Mouse (Mus musculus): ENCODE measurements around the gene Cyb561d2.

Gene Cyb561d2

GRCm38 (mm10) chr9:107521711-107522399 is 20.1 kb downstream of the Cyb561d2 start:
- DNase-seq (ENCODE audit: low read depth): no peak

DNA sequence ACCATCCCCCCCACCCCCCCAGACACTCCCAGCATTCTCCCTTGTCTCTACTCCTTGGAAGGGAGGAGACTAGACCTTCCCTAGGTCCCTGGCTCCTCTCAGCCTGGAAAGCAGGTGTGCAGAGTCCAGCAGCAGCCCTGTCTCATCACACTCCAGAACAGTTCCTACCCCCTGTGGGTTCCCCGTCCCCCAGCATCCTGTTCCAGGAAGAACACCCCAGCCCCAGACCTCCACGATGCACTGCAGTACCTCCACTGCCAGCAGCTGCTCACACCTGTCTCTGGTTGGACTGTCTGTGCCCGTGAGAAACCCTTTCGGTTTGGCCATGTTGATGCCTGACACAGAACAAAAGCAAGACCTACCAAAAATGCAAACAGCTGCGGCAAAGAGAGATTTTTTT is 20.8 kb downstream of the Cyb561d2 start:
- DNase-seq (ENCODE audit: low read depth): no peak

GRCm38 (mm10) chr9:107520331-107520730 is 21.7 kb downstream of the Cyb561d2 start:
- DNase-seq (ENCODE audit: low read depth): no peak

GRCm38 (mm10) chr9:107514303-107514955 is 27.6 kb downstream of the Cyb561d2 start:
- peak; percentile 25 for DNase-seq (ENCODE audit: low read depth)

DNA sequence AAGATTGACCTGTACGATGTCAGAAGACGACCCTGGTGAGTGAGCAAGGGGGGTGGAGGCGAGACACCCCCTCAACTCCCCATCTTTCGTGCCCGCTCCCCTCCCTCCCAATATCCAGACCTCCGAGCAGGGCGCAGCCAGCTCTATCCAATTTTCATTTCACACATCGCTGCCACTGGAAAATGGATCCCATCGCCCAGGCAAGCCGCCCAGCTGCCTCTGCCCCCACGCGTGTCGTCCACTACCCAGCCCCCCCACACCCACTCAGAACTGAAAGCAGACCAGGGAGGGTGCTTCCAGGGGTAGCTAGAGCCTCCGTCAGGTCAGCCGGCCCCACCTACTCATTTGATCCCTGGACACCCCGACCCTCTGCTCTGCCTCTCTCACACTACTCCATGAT is 29.7 kb downstream of the Cyb561d2 start:
- no peak for DNase-seq (ENCODE audit: low read depth)

DNA sequence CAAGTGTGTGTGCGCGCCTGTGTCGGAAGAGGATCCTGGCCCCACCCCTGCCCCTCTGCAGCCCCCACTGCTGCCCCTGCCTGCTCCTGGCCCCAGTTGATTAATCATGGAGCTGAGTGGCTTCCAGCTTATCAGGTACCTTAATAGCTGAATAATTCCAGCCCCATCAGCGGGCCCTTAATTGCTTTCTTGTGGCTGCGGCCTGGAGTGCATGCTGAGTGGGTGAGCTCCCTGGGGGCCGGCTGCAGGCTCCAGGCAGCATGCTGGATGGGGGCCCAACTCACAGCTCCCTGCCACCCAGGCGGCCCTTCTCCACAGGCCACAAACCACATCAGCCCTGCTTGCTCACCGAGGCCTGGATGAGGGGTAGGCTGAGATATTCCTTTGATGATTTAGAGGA is 30.6 kb downstream of the Cyb561d2 start:
- no peak for DNase-seq (ENCODE audit: low read depth)

DNA sequence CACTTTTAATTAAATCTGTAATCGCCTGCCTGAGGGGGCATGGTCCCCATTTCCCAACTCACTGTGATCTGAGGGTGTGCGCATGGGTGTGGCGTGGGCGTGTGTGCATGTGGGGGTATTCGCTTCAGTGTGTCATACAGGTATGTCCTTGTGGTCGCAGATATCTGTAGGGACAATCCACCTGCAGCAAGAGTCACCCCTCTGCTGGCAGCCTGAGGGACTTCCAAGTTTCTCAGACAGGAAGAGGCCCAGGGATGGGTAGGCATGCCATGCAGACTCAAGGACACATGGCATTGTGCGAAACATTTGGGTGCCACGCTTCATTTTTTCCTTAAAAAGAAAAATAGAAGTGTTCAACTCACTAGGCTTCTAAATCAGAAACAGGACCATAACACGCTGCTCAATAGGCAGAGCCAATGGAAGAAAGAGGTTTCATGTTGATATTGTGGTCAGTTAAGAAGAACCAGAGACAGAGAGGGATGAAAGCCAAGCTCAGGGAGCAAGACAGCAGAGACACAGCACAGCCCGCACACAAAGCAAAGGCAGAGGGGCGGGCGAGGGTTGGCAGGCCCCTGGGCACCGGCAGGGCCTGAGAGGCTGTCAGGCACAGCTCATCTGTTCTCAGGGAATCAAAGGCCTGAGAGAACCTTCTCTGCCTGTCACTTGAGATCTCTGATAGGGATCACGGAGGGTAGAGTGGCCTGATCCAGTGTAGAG is 31.5 kb downstream of the Cyb561d2 start:
- DNase-seq (ENCODE audit: low read depth): no peak

- DNase-seq (ENCODE audit: low read depth): no peak
Measured at GRCm38 (mm10) chr9:107508266-107508665, 33.7 kb downstream of the Cyb561d2 start.

DNA sequence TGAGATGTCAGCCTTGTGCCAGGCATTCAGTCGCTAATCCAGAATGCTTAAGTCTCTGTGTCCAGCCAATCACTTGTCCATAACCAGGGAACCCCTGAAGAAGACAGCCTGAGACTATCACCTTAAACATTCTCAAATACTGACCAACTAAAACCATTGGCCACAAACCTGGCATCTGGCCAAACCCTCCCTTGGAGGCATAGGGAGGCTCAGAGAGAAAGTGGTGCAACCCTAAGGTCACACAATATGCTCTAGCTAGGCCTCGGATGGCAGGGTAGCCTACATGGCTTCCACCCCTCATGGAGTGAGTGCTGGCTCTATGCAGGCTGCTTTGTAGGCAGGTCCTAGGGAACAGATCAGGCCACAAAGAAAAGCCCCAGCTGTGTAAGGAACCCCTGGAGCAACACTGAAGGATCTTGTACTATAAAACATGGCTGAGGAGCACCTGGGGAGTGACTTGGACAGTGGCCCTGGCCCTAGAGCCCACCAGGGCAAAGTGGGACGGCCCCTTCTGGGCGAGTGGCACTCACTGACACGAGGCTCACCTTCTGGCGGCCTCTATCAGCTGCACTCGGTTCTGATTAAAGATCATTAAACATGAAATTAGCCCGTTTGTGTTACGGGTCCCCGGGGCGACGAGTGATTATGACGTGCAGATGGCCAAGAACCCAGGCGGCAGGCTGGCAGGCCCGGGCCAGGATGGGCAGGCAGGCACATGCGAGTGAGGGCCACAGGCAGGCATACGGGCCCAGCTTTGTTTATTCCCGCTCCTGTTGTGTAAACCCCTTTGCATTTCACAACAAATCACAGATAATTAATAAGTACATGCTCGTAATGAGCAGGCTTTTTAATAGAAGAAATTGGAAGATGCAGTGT is 37.1 kb downstream of the Cyb561d2 start:
- DNase-seq (ENCODE audit: low read depth): no peak

DNA sequence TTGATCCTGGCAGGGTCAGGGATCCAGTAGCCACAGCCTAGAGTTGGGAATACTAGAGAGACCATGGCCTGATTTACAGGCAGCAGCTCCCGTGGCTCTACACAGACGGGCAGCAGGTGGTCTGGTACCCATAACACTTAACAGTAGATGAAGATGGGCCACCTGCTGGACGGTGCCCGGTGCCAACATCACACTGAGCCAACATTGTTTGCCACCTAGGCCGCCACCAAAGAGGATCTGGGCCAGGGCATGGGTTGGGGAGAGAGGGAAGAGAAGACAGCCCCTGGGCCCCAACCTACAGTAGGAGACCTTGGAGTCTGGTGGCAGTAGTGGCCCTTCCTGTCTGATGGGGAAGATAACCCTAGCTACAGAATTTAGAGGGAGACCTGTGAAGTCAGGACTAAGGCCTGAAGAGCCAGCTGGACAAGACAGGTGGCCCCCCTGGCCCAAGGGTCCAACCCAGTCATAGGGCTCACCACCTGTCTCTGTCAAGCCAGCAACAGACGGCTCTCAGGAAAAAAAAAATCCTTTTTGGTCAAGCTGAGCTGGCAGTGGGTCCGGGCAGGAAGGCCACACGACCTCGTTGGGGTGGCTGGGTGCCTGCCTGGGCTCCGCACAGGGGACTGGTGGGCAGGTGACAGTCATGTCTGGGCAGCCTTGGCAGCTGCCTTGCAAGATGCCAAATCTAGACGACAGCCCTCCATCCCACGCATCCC is 39.7 kb downstream of the Cyb561d2 start:
- DNase-seq (ENCODE audit: low read depth): no peak

DNA sequence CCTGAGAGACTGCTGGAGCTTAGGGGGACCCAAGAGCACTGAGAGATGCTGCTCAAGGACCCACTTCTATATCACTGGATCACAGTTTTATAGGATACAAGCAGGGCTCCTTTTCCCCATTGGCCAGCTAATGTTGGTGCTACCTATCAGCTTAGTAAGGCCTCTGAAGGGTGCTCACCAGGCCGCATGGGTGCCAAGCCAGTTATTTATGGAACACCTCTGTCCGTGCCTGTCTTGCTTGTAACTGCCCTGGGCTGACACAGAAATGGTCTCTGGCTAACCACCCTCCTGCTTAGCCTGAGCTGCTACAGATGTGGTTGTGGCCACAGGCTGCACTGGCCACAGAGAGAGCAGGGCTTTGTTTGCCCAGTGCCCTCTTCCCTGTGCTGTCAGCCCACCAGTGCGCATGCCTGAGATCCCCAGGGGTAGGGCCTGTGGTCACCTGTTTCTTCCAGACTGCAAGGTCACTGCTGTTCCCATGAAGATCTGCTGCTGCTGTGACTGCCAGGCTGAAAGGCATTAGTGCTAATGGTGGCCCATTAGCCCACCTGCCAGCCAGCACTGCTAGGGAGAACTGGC is 41.2 kb downstream of the Cyb561d2 start:
- no peak for DNase-seq (ENCODE audit: low read depth)

GRCm38 (mm10) chr9:107496359-107496758 is 45.6 kb downstream of the Cyb561d2 start:
- no peak for DNase-seq (ENCODE audit: low read depth)

- DNase-seq (ENCODE audit: low read depth): no peak
Measured at GRCm38 (mm10) chr9:107494238-107494637, 47.8 kb downstream of the Cyb561d2 start.

DNA sequence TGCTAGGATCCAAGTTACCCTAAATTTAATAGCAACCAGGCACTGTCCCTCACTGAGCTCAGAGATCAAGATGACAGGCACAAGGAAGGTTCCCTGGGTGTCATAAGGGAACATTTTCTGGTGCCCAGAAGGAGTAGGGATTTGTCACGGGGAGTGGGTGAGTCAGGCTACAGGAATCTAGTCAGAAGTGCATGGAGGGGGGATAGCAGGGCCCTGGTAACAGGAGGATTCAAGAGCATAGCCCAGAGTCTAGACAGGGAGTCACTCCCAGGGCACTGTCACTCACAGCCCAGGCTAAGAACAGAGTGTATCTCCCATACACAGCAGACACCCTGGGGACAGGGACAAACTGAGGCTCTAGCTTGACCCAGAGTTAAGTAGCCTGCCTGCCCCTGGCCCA is 48.5 kb downstream of the Cyb561d2 start:
- peak; percentile 9 for DNase-seq (ENCODE audit: low read depth)

GRCm38 (mm10) chr9:107490625-107491024 is 51.4 kb downstream of the Cyb561d2 start:
- no peak for DNase-seq (ENCODE audit: low read depth)

- DNase-seq (ENCODE audit: low read depth): no peak
Measured at GRCm38 (mm10) chr9:107490146-107490545, 51.8 kb downstream of the Cyb561d2 start.

Data from fibroblast of lung, adult 2 months (primary cell).